Comparison of ENCODE assay signal across 26 mouse cellular contexts in the genomic region with DNA sequence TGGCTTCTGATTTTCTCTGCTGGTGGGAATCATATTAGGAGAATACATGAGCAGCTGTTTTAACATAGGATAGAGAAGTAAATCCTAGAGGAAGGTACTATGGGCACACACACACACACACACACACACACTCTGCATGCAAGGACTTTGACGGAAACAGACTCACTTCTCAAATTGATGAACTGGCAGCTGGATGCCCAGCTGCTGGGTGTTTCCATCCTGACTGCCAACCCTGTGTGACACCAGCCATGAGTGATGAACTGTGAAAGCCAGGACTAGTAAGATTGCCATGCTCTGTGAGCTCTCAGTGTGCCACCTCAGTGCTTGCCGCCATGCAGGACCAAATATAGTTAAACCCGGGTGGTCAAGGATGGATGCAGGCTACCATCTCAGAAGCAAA.
"Had no signal": no experiment of that assay in that cellular context is flagged by ENCODE, and none has a peak within 500 bp of the region (broad histone marks: within the 10 kb centered on the region; RNA-seq: fewer than 3 reads in every experiment).

No protein-coding gene starts in this region.

- H3K4me1 ChIP-seq: embryonic facial prominence, embryonic 10.5 days; embryonic facial prominence, embryonic 12.5 days; embryonic facial prominence, embryonic 13.5 days; embryonic facial prominence, embryonic 15.5 days; forebrain, embryonic 10.5 days; forebrain, embryonic 12.5 days; forebrain, embryonic 13.5 days; forebrain, embryonic 15.5 days had no signal

- DNase-seq: cerebellum, adult 18-20 months; cerebellum, adult 2 months; cerebellum, adult 8-10 months; cerebellum, adult 9-10 months; cerebellum, adult 9-11 months; cerebellum, postnatal 10 days; cerebellum, postnatal 14 days; cerebellum, postnatal 25 days; cerebellum, postnatal 36 days; embryo, embryonic 11 days; forebrain, postnatal 0 days; gastrocnemius, adult 2 months; gastrocnemius, postnatal 10 days; gastrocnemius, postnatal 36 days had no signal

- H3K36me3 ChIP-seq: embryonic facial prominence, embryonic 10.5 days; embryonic facial prominence, embryonic 12.5 days; embryonic facial prominence, embryonic 13.5 days; embryonic facial prominence, embryonic 15.5 days; forebrain, embryonic 10.5 days; forebrain, embryonic 12.5 days; forebrain, embryonic 15.5 days had no signal

- H3K27me3 ChIP-seq: embryonic facial prominence, embryonic 12.5 days; embryonic facial prominence, embryonic 13.5 days; embryonic facial prominence, embryonic 15.5 days; forebrain, embryonic 12.5 days; forebrain, embryonic 13.5 days; forebrain, embryonic 15.5 days had no signal

- H3K27ac ChIP-seq: embryonic facial prominence, embryonic 10.5 days; embryonic facial prominence, embryonic 12.5 days; embryonic facial prominence, embryonic 13.5 days; embryonic facial prominence, embryonic 15.5 days; forebrain, embryonic 10.5 days; forebrain, embryonic 12.5 days; forebrain, embryonic 13.5 days; forebrain, embryonic 15.5 days; gastrocnemius, adult 2 months; heart, adult 2 months had no signal

- H3K4me3 ChIP-seq: embryonic facial prominence, embryonic 10.5 days; embryonic facial prominence, embryonic 12.5 days; embryonic facial prominence, embryonic 13.5 days; embryonic facial prominence, embryonic 15.5 days; erythroblast, embryonic 14.5 days; forebrain, embryonic 10.5 days; forebrain, embryonic 12.5 days; forebrain, embryonic 13.5 days; forebrain, embryonic 15.5 days; gastrocnemius, adult 2 months; heart, adult 2 months had no signal

- H3K9ac ChIP-seq: embryonic facial prominence, embryonic 12.5 days; embryonic facial prominence, embryonic 13.5 days; embryonic facial prominence, embryonic 15.5 days; forebrain, embryonic 12.5 days; forebrain, embryonic 13.5 days; forebrain, embryonic 15.5 days; forebrain, postnatal 0 days had no signal

- H3K4me2 ChIP-seq: embryonic facial prominence, embryonic 12.5 days; embryonic facial prominence, embryonic 13.5 days; embryonic facial prominence, embryonic 15.5 days; forebrain, embryonic 12.5 days; forebrain, embryonic 13.5 days; forebrain, embryonic 15.5 days had no signal

- ATAC-seq: forebrain, embryonic 13.5 days; forebrain, embryonic 14.5 days; forebrain, embryonic 15.5 days; forebrain, embryonic 16.5 days; forebrain, postnatal 0 days had no signal

- H3K9me3 ChIP-seq: embryonic facial prominence, embryonic 12.5 days; embryonic facial prominence, embryonic 13.5 days; embryonic facial prominence, embryonic 15.5 days; forebrain, embryonic 10.5 days; forebrain, embryonic 12.5 days; forebrain, embryonic 13.5 days; forebrain, embryonic 15.5 days had no signal
